Mouse (Mus musculus) hindbrain, embryonic 14.5 days (tissue): Measurements from ENCODE around the gene Sebox. TPM values are rescaled to one million over a fixed set of nuclear protein-coding genes. Genes with fewer than 3 reads are reported as not detected.
A peak's percentile ranks its signal among the peaks of the same experiment; 100 is the strongest.

Source experiments
- ATAC-seq: fragments of 200-750 bp; cut with Nextera tagmentation; 2 replicates; pipeline ENCODE4 v1.8.0; 2017; ENCODE audit warnings: moderate number of reproducible peaks, mild to moderate bottlenecking, moderate TSS enrichment, moderate library complexity; ENCODE audit not compliant: low FRiP score
- DNase-seq: peaks from one replicate; pipeline ENCODE4 v3.0.0-alpha.2; 2015; ENCODE audit warnings: low spot score
- H3K27ac ChIP-seq: fragments of 300-500 bp; sonication (generic); 2 replicates; pipeline ENCODE4 v1.5.1; 2014; ENCODE audit warnings: mild to moderate bottlenecking, moderate library complexity
- H3K27me3 ChIP-seq: fragments of 300-500 bp; sonication (generic); 2 replicates; pipeline ENCODE4 v1.6.1; 2014; ENCODE audit warnings: mild to moderate bottlenecking, low read length, mixed read lengths; ENCODE audit not compliant: control insufficient read depth, insufficient read depth
- H3K36me3 ChIP-seq: fragments of 300-500 bp; sonication (generic); replicated peaks from 2 replicates; pipeline ENCODE4 v1.6.1; 2014; ENCODE audit not compliant: control insufficient read depth, insufficient read depth
- H3K4me1 ChIP-seq: fragments of 300-500 bp; sonication (generic); replicated peaks from 2 replicates; pipeline ENCODE4 v1.6.1; 2014; ENCODE audit warnings: antibody characterized with exemption, low read length, mixed read lengths; ENCODE audit not compliant: control insufficient read depth, insufficient read depth
- H3K4me2 ChIP-seq: fragments of 300-500 bp; sonication (generic); replicated peaks from 2 replicates; pipeline ENCODE4 v1.6.1; 2014; ENCODE audit warnings: mild to moderate bottlenecking, moderate library complexity
- H3K4me3 ChIP-seq: fragments of 300-500 bp; sonication (generic); replicated peaks from 2 replicates; pipeline ENCODE4 v1.5.1; 2014; ENCODE audit warnings: mild to moderate bottlenecking, low read length
- H3K9ac ChIP-seq: fragments of 300-500 bp; sonication (generic); 2 replicates; pipeline ENCODE4 v1.6.1; 2014
- H3K9me3 ChIP-seq: fragments of 300-500 bp; sonication (generic); 2 replicates; pipeline ENCODE4 v1.6.1; 2016; ENCODE audit warnings: low read length; ENCODE audit not compliant: control insufficient read depth
- WGBS: fragments of 180-500 bp; shearing (Covaris S2); extraction: QIAGEN DNeasy Blood & Tissue Kit; methylation state at CpG from one replicate; pipeline ENCODE4 v1.1.7; 2014; 5-methylcytosine and 5-hydroxymethylcytosine counted together
- polyA plus RNA-seq: library from polyadenylated mRNA; unstranded; fragments of >200 nt; fragmentation: Nextera tagmentation; extraction: Ambion mirVana; gene quantifications from 2 replicates; pipeline ENCODE4 v1.2.1, GENCODE M21; 2014

Sebox gene
- polyA plus RNA-seq = 0.21 TPM in 1 of 2 replicates, not detected in the other

- Histone ChIP-seq H3K9ac (no peak within 1 kb of the TSS), H3K36me3 (peaks cover 25% of the 10 kb centered on the region)
- no peak for DNase-seq
Measured at GRCm38 (mm10) chr11:78502909-78503650, at the start of gene Sebox. Gene Sebox, plus strand, starts transcription at chr11:78503447.

GRCm38 (mm10) chr11:78453675-78454074 lies 49.6 kb upstream of the Sebox start:
- no peaks in the 10 kb centered on the region for H3K4me1 ChIP-seq
- H3K36me3 ChIP-seq = no peaks in the 10 kb centered on the region
- peak; percentile 72 for DNase-seq
- H3K4me2 ChIP-seq = no peak overlapping the region
- no peaks in the 10 kb centered on the region for H3K27me3 ChIP-seq
- ATAC-seq = no peak
- WGBS = 10% methylated on average over 4 of the region's 4 CpGs
- H3K4me3 ChIP-seq = no peak overlapping the region
- H3K27ac ChIP-seq = no peak overlapping the region
- H3K9ac ChIP-seq = no peak overlapping the region
- no peaks in the 10 kb centered on the region for H3K9me3 ChIP-seq

More at GRCm38 (mm10) chr11:78502909-78503650, at the start of gene Sebox:
- no peak within 1 kb of the TSS for H3K4me2 ChIP-seq
- ATAC-seq = no peak
- H3K27me3 ChIP-seq = peaks cover 7% of the 10 kb centered on the region; the same call in 1 of the 2 replicates
- WGBS = 63% methylated on average over 7 of the region's 7 CpGs
- no peak within 1 kb of the TSS for H3K27ac ChIP-seq
- H3K4me1 ChIP-seq = peaks cover 5% of the 10 kb centered on the region; the same call in 1 of the 2 replicates
- no peaks in the 10 kb centered on the region for H3K9me3 ChIP-seq
- H3K4me3 ChIP-seq = no peak within 1 kb of the TSS

- DNase-seq = no peak
- no peak overlapping the region for H3K4me2 ChIP-seq
- H3K36me3 ChIP-seq = no peaks in the 10 kb centered on the region
- H3K4me1 ChIP-seq = no peaks in the 10 kb centered on the region
- no peak overlapping the region for H3K9ac ChIP-seq
- H3K27me3 ChIP-seq = no peaks in the 10 kb centered on the region
- WGBS = 74% methylated on average over 7 of the region's 7 CpGs
- H3K4me3 ChIP-seq = no peak overlapping the region
- no peak overlapping the region for H3K27ac ChIP-seq
- ATAC-seq = no peak
- H3K9me3 ChIP-seq = no peaks in the 10 kb centered on the region
Measured at GRCm38 (mm10) chr11:78454276-78454675, 49.0 kb upstream of the Sebox start.

DNA sequence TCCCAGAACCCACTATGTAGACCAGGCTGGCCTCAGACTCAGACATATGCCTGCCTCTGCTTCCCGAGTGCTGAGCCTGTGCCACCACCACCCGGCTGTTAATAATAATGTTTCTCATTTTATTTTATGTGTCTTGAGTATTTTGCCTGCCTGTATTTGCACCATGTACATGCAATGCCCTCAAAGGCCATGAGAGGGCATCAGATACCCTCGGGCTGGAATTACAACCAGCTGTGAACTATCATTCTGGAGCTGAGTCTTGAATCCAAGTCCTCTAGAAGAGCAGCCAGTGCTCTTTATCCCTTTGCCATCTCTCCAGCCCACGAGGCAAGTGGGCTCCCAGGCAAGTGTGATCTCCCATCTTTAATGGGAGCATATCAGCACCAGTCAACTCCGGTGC lies 47.9 kb upstream of the Sebox start:
- H3K27ac ChIP-seq = no peak overlapping the region
- 50% methylated on average over 5 of the region's 5 CpGs for WGBS
- H3K4me1 ChIP-seq = no peaks in the 10 kb centered on the region
- no peaks in the 10 kb centered on the region for H3K36me3 ChIP-seq
- H3K4me2 ChIP-seq = no peak overlapping the region
- DNase-seq (peak; percentile 39), ATAC-seq (no peak)
- H3K27me3 ChIP-seq = no peaks in the 10 kb centered on the region
- H3K4me3 ChIP-seq = no peak overlapping the region
- H3K9ac ChIP-seq = no peak overlapping the region
- no peaks in the 10 kb centered on the region for H3K9me3 ChIP-seq

DNA sequence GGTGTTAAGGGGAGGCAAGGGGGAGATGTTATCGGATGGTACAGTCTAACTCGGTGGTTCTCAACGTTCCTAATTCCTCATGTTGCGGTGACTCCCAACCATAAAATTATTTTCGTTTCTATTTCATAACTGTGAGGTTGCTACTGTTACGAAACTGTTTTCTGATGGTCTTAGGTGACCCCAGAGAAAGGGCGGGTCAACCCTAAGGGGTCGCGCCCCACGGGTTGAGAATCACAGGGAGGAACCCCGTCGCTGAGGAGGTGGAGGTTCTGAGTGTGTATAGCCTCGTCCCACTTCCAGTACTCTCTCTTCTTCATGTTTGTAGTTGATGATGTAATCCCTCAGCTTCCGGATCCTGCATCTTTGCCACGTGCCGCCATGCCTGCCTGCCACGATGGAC lies 44.5 kb upstream of the Sebox start:
- 84% methylated on average over 17 of the region's 17 CpGs for WGBS
- Histone ChIP-seq H3K27ac (no peak overlapping the region), H3K9ac (no peak overlapping the region), H3K36me3 (no peaks in the 10 kb centered on the region), H3K4me3 (no peak overlapping the region), H3K9me3 (no peaks in the 10 kb centered on the region), H3K4me2 (no peak overlapping the region), H3K4me1 (no peaks in the 10 kb centered on the region), H3K27me3 (no peaks in the 10 kb centered on the region)
- DNase-seq = no peak
- no peak for ATAC-seq

GRCm38 (mm10) chr11:78461894-78462293 lies 41.4 kb upstream of the Sebox start:
- H3K4me2 ChIP-seq = no peak overlapping the region
- H3K4me1 ChIP-seq = peaks cover 12% of the 10 kb centered on the region
- H3K4me3 ChIP-seq = no peak overlapping the region
- WGBS = 69% methylated on average over 1 of the region's 1 CpGs
- ATAC-seq (no peak), DNase-seq (no peak)
- H3K9ac ChIP-seq = no peak overlapping the region
- no peaks in the 10 kb centered on the region for H3K36me3 ChIP-seq
- no peaks in the 10 kb centered on the region for H3K9me3 ChIP-seq
- no peak overlapping the region for H3K27ac ChIP-seq
- H3K27me3 ChIP-seq = no peaks in the 10 kb centered on the region

- no peak overlapping the region for H3K27ac ChIP-seq
- ATAC-seq (no peak), DNase-seq (no peak)
- no peaks in the 10 kb centered on the region for H3K27me3 ChIP-seq
- H3K36me3 ChIP-seq = no peaks in the 10 kb centered on the region
- H3K4me1 ChIP-seq = peaks cover 12% of the 10 kb centered on the region
- WGBS = 88% methylated on average over 5 of the region's 5 CpGs
- H3K9ac ChIP-seq = no peak overlapping the region
- no peak overlapping the region for H3K4me2 ChIP-seq
- H3K4me3 ChIP-seq = no peak overlapping the region
- H3K9me3 ChIP-seq = no peaks in the 10 kb centered on the region
Measured at GRCm38 (mm10) chr11:78462669-78463068, 40.6 kb upstream of the Sebox start.

DNA sequence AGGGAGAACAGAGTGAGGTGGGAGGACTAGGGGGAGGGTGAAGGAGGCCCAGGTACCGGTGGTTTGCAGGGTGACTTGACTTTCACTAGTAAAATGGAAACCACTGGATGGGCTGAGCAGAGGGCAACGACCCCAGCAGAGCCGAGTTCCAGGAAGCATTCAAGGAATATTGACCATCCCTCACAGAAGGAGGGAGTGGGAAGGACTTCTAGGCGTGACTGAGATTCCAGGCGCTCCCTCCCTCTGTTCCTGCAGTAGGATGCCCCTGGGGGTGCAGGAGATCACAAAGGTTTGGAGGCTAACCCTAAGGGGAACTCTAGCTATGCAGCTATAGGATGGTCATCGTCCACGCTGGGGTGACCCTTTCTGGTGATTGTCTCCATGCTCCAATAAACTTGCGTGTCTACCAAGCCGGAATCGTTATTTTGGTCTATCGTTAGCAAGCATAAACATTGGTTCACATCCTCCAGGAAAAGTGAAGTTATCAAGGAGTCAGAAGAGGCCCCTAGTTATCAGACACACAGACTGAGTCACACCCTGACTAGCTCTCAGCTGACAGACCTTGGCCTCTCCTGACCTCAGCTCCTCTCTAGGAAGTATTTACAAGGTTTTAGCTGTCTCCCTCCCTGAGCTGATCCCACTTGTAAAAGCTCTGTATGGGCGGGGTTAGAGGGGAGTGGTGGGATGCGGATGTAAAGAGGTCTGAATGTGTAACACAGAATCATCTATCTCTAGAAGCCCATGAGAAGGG lies 39.8 kb upstream of the Sebox start:
- Histone ChIP-seq H3K36me3 (no peaks in the 10 kb centered on the region), H3K9me3 (no peaks in the 10 kb centered on the region), H3K4me3 (no peak overlapping the region), H3K4me2 (no peak overlapping the region), H3K27ac (no peak overlapping the region), H3K9ac (no peak overlapping the region), H3K4me1 (peaks cover 12% of the 10 kb centered on the region), H3K27me3 (no peaks in the 10 kb centered on the region)
- 80% methylated on average over 13 of the region's 13 CpGs for WGBS
- ATAC-seq = no peak
- DNase-seq = no peak

DNA sequence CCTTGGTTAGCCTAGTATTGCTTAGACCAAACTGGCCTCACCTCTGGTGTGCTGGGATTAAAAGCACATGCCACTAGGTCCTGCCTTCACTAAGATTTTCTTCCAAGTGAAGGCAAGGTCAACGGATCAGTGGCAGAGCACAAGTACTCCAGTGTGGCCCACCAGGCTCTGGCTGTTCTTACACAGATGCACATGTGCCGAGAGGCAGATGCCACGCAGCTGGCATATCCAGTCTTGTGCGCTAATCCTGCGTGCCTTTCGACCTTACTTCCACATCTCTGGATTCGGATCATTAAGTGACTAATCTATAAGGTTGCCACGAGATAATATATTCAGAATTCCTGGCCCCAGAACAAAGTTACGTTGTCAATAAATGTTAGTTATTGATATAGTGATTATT lies 38.1 kb upstream of the Sebox start:
- Histone ChIP-seq H3K9ac (peak overlapping the region; percentile 75; the same call in 1 of the 2 replicates), H3K4me3 (peak overlapping the region; percentile 57), H3K27ac (peak overlapping the region; percentile 89; the same call in 1 of the 2 replicates), H3K36me3 (no peaks in the 10 kb centered on the region; the same call in 1 of the 2 replicates), H3K27me3 (no peaks in the 10 kb centered on the region), H3K4me1 (peaks cover 12% of the 10 kb centered on the region), H3K9me3 (no peaks in the 10 kb centered on the region), H3K4me2 (peak overlapping the region; percentile 71)
- 28% methylated on average over 9 of the region's 9 CpGs for WGBS
- DNase-seq (no peak), ATAC-seq (no peak)
